8 mouse cellular contexts compared by ENCODE assay signal in genomic region chr17:84026110-84026509, GRCm38 (mm10).
A peak's percentile ranks its signal among the peaks of the same experiment; 100 is the strongest.
DNase-seq lines count a peak whose midpoint lies in the region; ATAC-seq lines count a peak whose summit lies in the region.

No protein-coding gene starts in this region.

- no peaks in the 10 kb centered on the region for H3K27me3 ChIP-seq in lung, embryonic 16.5 days (ENCODE audit: control insufficient read depth, insufficient read depth, low read depth, low read length)
- peaks cover 6% of the 10 kb centered on the region; the same call in 1 of the 2 replicates for H3K27me3 ChIP-seq in midbrain, embryonic 15.5 days (replicated peaks)

- peak overlapping the region; percentile 23; the same call in 1 of the 2 replicates for H3K4me2 ChIP-seq in lung, embryonic 16.5 days (ENCODE audit: low read depth, low read length)
- H3K4me2 ChIP-seq in midbrain, embryonic 15.5 days, result no peak overlapping the region

- H3K4me3 ChIP-seq in lung, embryonic 16.5 days (ENCODE audit: low read length), result no peak overlapping the region
- H3K4me3 ChIP-seq in midbrain, embryonic 15.5 days, result no peak overlapping the region

- intact Hi-C loops in left cerebral cortex, postnatal 4 days (cut with DNase I), result loop anchor here (5.0 kb wide), 1 partner anchor 166 kb away; no protein-coding TSS in a partner anchor
- intact Hi-C loops in heart, postnatal 36 days (cut with DNase I), result loop anchor here (5.0 kb wide), 2 partner anchors 54 to 361 kb away; no protein-coding TSS in a partner anchor

- H3K27ac ChIP-seq in lung, embryonic 16.5 days (ENCODE audit: low read length), result peak overlapping the region; percentile 90
- no peak overlapping the region for H3K27ac ChIP-seq in midbrain, embryonic 15.5 days

- H3K36me3 ChIP-seq in lung, embryonic 16.5 days (ENCODE audit: control insufficient read depth, insufficient read depth, low read length), result no peaks in the 10 kb centered on the region
- no peaks in the 10 kb centered on the region for H3K36me3 ChIP-seq in midbrain, embryonic 15.5 days (replicated peaks)

- DNase-seq in left cerebral cortex, adult 18-20 months (ENCODE audit: low spot score in 2 of 2), result peak; percentile 32 to 36
- DNase-seq in left cerebral cortex, postnatal 4 days, result no peak
- peak; percentile 94 for DNase-seq in Muller cell, postnatal 12 days (ENCODE audit: inconsistent ontology term)
- DNase-seq in embryo, embryonic 10.5 days (ENCODE audit: low spot score), result peak; percentile 35
- peak; percentile 63 to 65 for DNase-seq in heart, postnatal 36 days
- peak; percentile 79 to 93 for DNase-seq in urinary bladder, adult 18-20 months (ENCODE audit: low spot score in 2 of 2)

- H3K4me1 ChIP-seq in lung, embryonic 16.5 days (replicated peaks; ENCODE audit: control insufficient read depth, insufficient read depth, low read length), result peaks cover 16% of the 10 kb centered on the region
- peaks cover 11% of the 10 kb centered on the region for H3K4me1 ChIP-seq in midbrain, embryonic 15.5 days

- peak; percentile 84 for ATAC-seq in lung, embryonic 16.5 days (ENCODE audit: low read depth)
- ATAC-seq in midbrain, embryonic 15.5 days (replicated peaks), result no peak

- 30% methylated on average over 9 of the region's 9 CpGs for WGBS in lung, embryonic 16.5 days
- 28% methylated on average over 9 of the region's 9 CpGs for WGBS in midbrain, embryonic 15.5 days

- H3K9ac ChIP-seq in lung, embryonic 16.5 days (ENCODE audit: low read length), result peak overlapping the region; percentile 45; the same call in 1 of the 2 replicates
- no peak overlapping the region for H3K9ac ChIP-seq in midbrain, embryonic 15.5 days

- H3K9me3 ChIP-seq in lung, embryonic 16.5 days (ENCODE audit: control insufficient read depth, low read length), result peaks cover 7% of the 10 kb centered on the region; the same call in 1 of the 2 replicates
- H3K9me3 ChIP-seq in midbrain, embryonic 15.5 days, result no peaks in the 10 kb centered on the region
